Mouse (Mus musculus) embryonic facial prominence, embryonic 13.5 days (tissue): ENCODE data around the gene Hist1h4k. TPM values are rescaled to one million over a fixed set of nuclear protein-coding genes. Genes with fewer than 3 reads are reported as not detected.
"Not testable (repeated sequence)": the region's sequence is repeated elsewhere in the genome, so short reads cannot be mapped to it uniquely, and the experiment has no call there.

Source experiments
- ATAC-seq: fragments of 200-750 bp; cut with Nextera tagmentation; 2 replicates; pipeline ENCODE4 v1.8.0; 2017; ENCODE audit warnings: low read depth; ENCODE audit not compliant: insufficient number of reproducible peaks, insufficient read depth, low FRiP score, low TSS enrichment
- H3K27ac ChIP-seq: fragments of 300-500 bp; sonication (generic); 2 replicates; pipeline ENCODE4 v1.5.1; 2015; ENCODE audit warnings: moderate library complexity, mild to moderate bottlenecking, inconsistent platforms
- H3K27me3 ChIP-seq: fragments of 300-500 bp; sonication (generic); 2 replicates; pipeline ENCODE4 v1.6.1; 2015; ENCODE audit warnings: mild to moderate bottlenecking, inconsistent platforms
- H3K36me3 ChIP-seq: fragments of 300-500 bp; sonication (generic); 2 replicates; pipeline ENCODE4 v1.6.1; 2015; ENCODE audit warnings: mild to moderate bottlenecking, inconsistent platforms
- H3K4me1 ChIP-seq: fragments of 300-500 bp; sonication (generic); 2 replicates; pipeline ENCODE4 v1.6.1; 2015; ENCODE audit warnings: inconsistent platforms
- H3K4me2 ChIP-seq: fragments of 300-500 bp; sonication (generic); 2 replicates; pipeline ENCODE4 v1.6.1; 2015; ENCODE audit warnings: moderate library complexity, mild to moderate bottlenecking, inconsistent platforms
- H3K4me3 ChIP-seq: fragments of 300-500 bp; sonication (generic); 2 replicates; pipeline ENCODE4 v1.5.1; 2015; ENCODE audit warnings: mild to moderate bottlenecking, inconsistent platforms
- H3K9ac ChIP-seq: fragments of 300-500 bp; sonication (generic); 2 replicates; pipeline ENCODE4 v1.6.1; 2015; ENCODE audit warnings: mild to moderate bottlenecking, inconsistent platforms
- H3K9me3 ChIP-seq: fragments of 300-500 bp; sonication (generic); 2 replicates; pipeline ENCODE4 v1.6.1; 2016; ENCODE audit warnings: inconsistent platforms
- WGBS: fragments of 180-500 bp; shearing (Covaris S2); methylation state at CpG from one replicate; pipeline ENCODE4 v1.1.7; 2015; ENCODE audit warnings: mixed read lengths; 5-methylcytosine and 5-hydroxymethylcytosine counted together
- polyA plus RNA-seq: library from polyadenylated mRNA; unstranded; fragments of >200 nt; fragmentation: Nextera tagmentation; extraction: Ambion mirVana; gene quantifications from 2 replicates; pipeline ENCODE4 v1.2.1, GENCODE M21; 2015

Gene Hist1h4k
- polyA plus RNA-seq, 1 experiment from 2014 or later, result 3.0 TPM

GRCm38 (mm10) chr13:21727948-21728572 lies 22.2 kb downstream of the Hist1h4k start:
- Histone ChIP-seq H3K4me2 (no peak overlapping the region), H3K4me3 (no peak overlapping the region), H3K36me3 (no peaks in the 10 kb centered on the region), H3K9me3 (no peaks in the 10 kb centered on the region), H3K9ac (no peak overlapping the region), H3K27ac (no peak overlapping the region), H3K4me1 (no peaks in the 10 kb centered on the region), H3K27me3 (no peaks in the 10 kb centered on the region)
- ATAC-seq, result no peak
- 33% methylated on average over 11 of the region's 11 CpGs for WGBS

GRCm38 (mm10) chr13:21722993-21723836 lies 27.1 kb downstream of the Hist1h4k start:
- ATAC-seq, result no peak
- Histone ChIP-seq H3K4me2 (peak overlapping the region; percentile 64), H3K4me3 (peak overlapping the region; percentile 45; the same call in 1 of the 2 replicates), H3K9ac (no peak overlapping the region), H3K9me3 (no peaks in the 10 kb centered on the region), H3K4me1 (peaks cover 28% of the 10 kb centered on the region), H3K27ac (peak overlapping the region; percentile 92), H3K27me3 (no peaks in the 10 kb centered on the region), H3K36me3 (no peaks in the 10 kb centered on the region)
- 27% methylated on average over 5 of the region's 5 CpGs for WGBS

DNA sequence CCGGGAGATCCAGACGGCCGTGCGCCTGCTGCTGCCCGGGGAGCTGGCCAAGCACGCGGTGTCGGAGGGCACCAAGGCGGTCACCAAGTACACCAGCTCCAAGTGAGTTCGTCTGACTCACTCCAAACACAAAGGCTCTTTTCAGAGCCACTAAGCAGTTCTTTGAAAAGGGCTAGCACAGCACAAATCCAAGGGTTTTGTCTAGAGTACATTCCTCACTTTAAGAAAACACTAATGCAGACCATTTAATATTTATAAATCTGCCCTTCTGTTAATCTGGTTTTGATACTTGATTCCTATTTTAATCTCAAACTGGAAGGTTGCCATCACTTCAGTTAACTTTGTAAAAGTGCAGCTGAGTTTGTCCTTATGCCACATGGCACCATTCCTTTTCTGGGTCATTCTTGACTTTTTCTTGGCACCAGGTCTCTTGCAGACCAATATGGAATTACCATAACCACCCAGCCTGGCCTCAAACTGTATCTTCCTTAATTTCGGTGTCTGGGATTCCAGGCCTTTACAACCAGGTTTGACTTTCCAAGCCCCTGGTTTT lies 27.9 kb downstream of the Hist1h4k start:
- Histone ChIP-seq H3K4me3 (peak overlapping the region; percentile 45), H3K9me3 (no peaks in the 10 kb centered on the region), H3K36me3 (no peaks in the 10 kb centered on the region), H3K4me2 (peak overlapping the region; percentile 64), H3K9ac (peak overlapping the region; percentile 72), H3K27me3 (no peaks in the 10 kb centered on the region), H3K4me1 (peaks cover 31% of the 10 kb centered on the region), H3K27ac (peak overlapping the region; percentile 92)
- WGBS, result 2% methylated on average over 11 of the region's 11 CpGs
- ATAC-seq, result no peak

GRCm38 (mm10) chr13:21721757-21722372 lies 28.4 kb downstream of the Hist1h4k start, which contains the start of gene Hist1h2bm:
Gene Hist1h2bm (plus strand): TSS chr13:21722044.
- not testable (repeated sequence) for H3K36me3 ChIP-seq, H3K9me3 ChIP-seq, H3K27me3 ChIP-seq
- ATAC-seq, result peak; percentile 96
- H3K9ac ChIP-seq, result peak within 1 kb of the TSS; percentile 73
- H3K4me1 ChIP-seq, result peaks cover 31% of the 10 kb centered on the region
- H3K4me2 ChIP-seq, result peak within 1 kb of the TSS; percentile 64
- under 1% methylated on average over 37 of the region's 37 CpGs for WGBS
- peak within 1 kb of the TSS; percentile 92 for H3K27ac ChIP-seq
- peak within 1 kb of the TSS; percentile 45 for H3K4me3 ChIP-seq

- not testable (repeated sequence) for H3K36me3 ChIP-seq, H3K9me3 ChIP-seq, H3K27me3 ChIP-seq
- 0 out of 2 replicates have a peak, but pooled peaks have one; percentile 0 for ATAC-seq
- peak overlapping the region; percentile 64 for H3K4me2 ChIP-seq
- peak overlapping the region; percentile 73 for H3K9ac ChIP-seq
- peak overlapping the region; percentile 45 for H3K4me3 ChIP-seq
- H3K4me1 ChIP-seq, result peaks cover 31% of the 10 kb centered on the region
- H3K27ac ChIP-seq, result peak overlapping the region; percentile 88
- 1% methylated on average over 21 of the region's 44 CpGs for WGBS
These were observed 29.1 kb downstream of the Hist1h4k start for GRCm38 (mm10) chr13:21721107-21721756.

DNA sequence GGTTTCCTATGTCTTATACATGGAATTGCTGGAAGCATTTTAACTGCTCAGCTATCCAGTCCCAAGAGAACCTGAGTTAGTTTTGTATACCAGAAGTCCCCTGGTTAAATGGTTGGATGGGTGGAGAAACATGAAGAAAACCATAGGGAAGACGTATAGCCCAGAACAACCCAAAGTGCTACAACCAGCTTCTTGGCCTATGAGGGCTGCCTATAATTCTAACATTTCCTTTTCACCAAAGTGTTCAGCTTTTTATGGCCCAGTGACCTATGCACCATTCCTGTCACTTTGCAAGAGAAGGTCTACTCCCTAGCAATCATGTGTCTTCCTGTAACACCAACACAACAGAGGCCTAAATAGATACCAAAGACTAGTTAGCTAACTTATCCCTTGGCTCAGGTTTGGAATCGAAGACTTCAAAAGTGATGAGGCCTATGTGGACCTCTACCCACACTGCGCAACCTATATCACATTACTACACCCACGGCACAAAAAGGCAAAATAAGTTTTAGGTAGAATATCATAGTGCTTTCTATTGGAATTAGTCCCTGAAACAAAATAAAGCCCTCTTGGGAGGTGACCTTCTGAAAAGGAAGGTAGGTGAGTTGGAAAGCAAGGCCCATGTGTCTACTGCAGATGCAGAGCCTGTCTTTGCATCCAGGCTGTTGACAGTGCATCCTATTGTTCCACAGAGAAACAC lies 31.8 kb downstream of the Hist1h4k start:
- WGBS, result 50% methylated on average over 4 of the region's 4 CpGs
- no peaks in the 10 kb centered on the region for H3K9me3 ChIP-seq
- peak overlapping the region; percentile 85 for H3K4me2 ChIP-seq
- H3K4me1 ChIP-seq, result peaks cover 38% of the 10 kb centered on the region
- H3K9ac ChIP-seq, result peak overlapping the region; percentile 79
- peak overlapping the region; percentile 92 for H3K27ac ChIP-seq
- no peak for ATAC-seq
- no peaks in the 10 kb centered on the region for H3K27me3 ChIP-seq
- peak overlapping the region; percentile 50 for H3K4me3 ChIP-seq
- H3K36me3 ChIP-seq, result no peaks in the 10 kb centered on the region

GRCm38 (mm10) chr13:21717397-21718357 lies 32.6 kb downstream of the Hist1h4k start, which contains the start of gene Hist1h3h:
Gene Hist1h3h (plus strand): TSS chr13:21717659.
- not testable (repeated sequence) for H3K36me3 ChIP-seq, H3K9me3 ChIP-seq, H3K27me3 ChIP-seq
- peak within 1 kb of the TSS; percentile 50 for H3K4me3 ChIP-seq
- peak; percentile 33; the same call in 1 of the 2 replicates for ATAC-seq
- under 1% methylated on average over 29 of the region's 56 CpGs for WGBS
- H3K9ac ChIP-seq, result peak within 1 kb of the TSS; percentile 79
- H3K27ac ChIP-seq, result peak within 1 kb of the TSS; percentile 96
- peak within 1 kb of the TSS; percentile 85 for H3K4me2 ChIP-seq
- H3K4me1 ChIP-seq, result peaks cover 37% of the 10 kb centered on the region

- H3K27me3 ChIP-seq, ATAC-seq, H3K36me3 ChIP-seq, H3K9me3 ChIP-seq: not testable (repeated sequence)
- H3K9ac ChIP-seq, result peak overlapping the region; percentile 79
- peak overlapping the region; percentile 50 for H3K4me3 ChIP-seq
- peaks cover 33% of the 10 kb centered on the region for H3K4me1 ChIP-seq
- under 1% methylated on average over 13 of the region's 38 CpGs for WGBS
- H3K4me2 ChIP-seq, result peak overlapping the region; percentile 85
- H3K27ac ChIP-seq, result peak overlapping the region; percentile 96
These were observed 33.5 kb downstream of the Hist1h4k start for GRCm38 (mm10) chr13:21716540-21717391.

- Histone ChIP-seq H3K4me3 (peak within 1 kb of the TSS; percentile 50), H3K27ac (peak within 1 kb of the TSS; percentile 96), H3K4me2 (peak within 1 kb of the TSS; percentile 85), H3K4me1 (peaks cover 35% of the 10 kb centered on the region), H3K9ac (peak within 1 kb of the TSS; percentile 79)
- peak; percentile 89 for ATAC-seq
- H3K9me3 ChIP-seq, H3K27me3 ChIP-seq, H3K36me3 ChIP-seq: not testable (repeated sequence)
- WGBS, result under 1% methylated on average over 38 of the region's 50 CpGs
These were observed 34.3 kb downstream of the Hist1h4k start, which contains the start of the genes Hist1h2bl and Hist1h2ai for GRCm38 (mm10) chr13:21715864-21716539. Gene Hist1h2bl (minus strand): TSS chr13:21716143. Gene Hist1h2ai (plus strand): TSS chr13:21716422.
